Mouse (Mus musculus): ENCODE results near the gene Olfr159.
"Not testable (repeated sequence)": the region's sequence is repeated elsewhere in the genome, so short reads cannot be mapped to it uniquely, and the experiment has no call there.

DNA sequence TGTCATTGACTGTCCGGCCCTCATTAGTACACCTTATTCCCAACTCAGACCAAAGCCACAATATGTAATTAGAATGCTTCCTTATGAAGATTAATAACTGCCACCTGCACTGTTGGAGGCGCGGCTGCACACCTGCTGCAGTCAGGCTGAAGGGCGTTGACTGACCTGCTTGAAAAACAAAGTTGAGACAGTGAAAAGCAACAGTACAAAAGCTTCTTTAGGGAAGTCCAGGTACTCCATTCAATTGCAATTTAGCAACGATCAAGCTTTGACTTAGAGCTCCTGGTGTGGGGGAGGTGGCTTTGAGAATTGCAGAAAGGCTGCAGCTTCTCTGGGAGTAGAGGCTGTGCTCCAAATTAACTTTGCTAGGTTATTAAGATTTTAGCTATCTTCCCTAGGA is 25.0 kb upstream of the Olfr159 start:
- not testable (repeated sequence) for TF ChIP-seq TBP (IDR thresholded peaks at IDR 0.05; ENCODE audit: low read depth, low read length); POLR2A (IDR thresholded peaks at IDR 0.05; ENCODE audit: control insufficient read depth in 1 of 2, insufficient read depth in 1 of 2, low read depth in 1 of 2, low read length in 2 of 2, poor library complexity in 1 of 2); GATA1 (IDR thresholded peaks at IDR 0.05; ENCODE audit: low read depth, low read length); CTCF (IDR thresholded peaks at IDR 0.05 in 2 of 3, conservative IDR thresholded peaks at IDR 0.05 in 1 of 3; ENCODE audit: control insufficient read depth in 1 of 3, insufficient read depth in 1 of 3, low read depth in 2 of 3, low read length in 3 of 3, poor library complexity in 1 of 3, severe bottlenecking in 1 of 3); MXI1 (IDR thresholded peaks at IDR 0.05; ENCODE audit: low read depth, low read length); EP300 (IDR thresholded peaks at IDR 0.05; ENCODE audit: low read depth in 1 of 2, low read length in 2 of 2); SIN3A (IDR thresholded peaks at IDR 0.05; ENCODE audit: low read length); USF2 (IDR thresholded peaks at IDR 0.05; ENCODE audit: borderline replicate concordance in 1 of 2, insufficient read depth in 1 of 2, low read depth in 1 of 2, low read length in 2 of 2); MAZ (IDR thresholded peaks at IDR 0.05; ENCODE audit: low read depth, low read length); MYC (IDR thresholded peaks at IDR 0.05; ENCODE audit: low read depth, low read length); CHD2 (IDR thresholded peaks at IDR 0.05; ENCODE audit: low read length)

Data from MEL (cell line).